Mouse (Mus musculus) gastrocnemius, postnatal 25 days (tissue): ENCODE measurements around the gene Adrb1. TPM values are rescaled to one million over a fixed set of nuclear protein-coding genes. Genes with fewer than 3 reads are reported as not detected.
"Not testable (repeated sequence)": the region's sequence is repeated elsewhere in the genome, so short reads cannot be mapped to it uniquely, and the experiment has no call there.

ENCODE experiments used
- DNase-seq: peaks from one replicate; pipeline ENCODE4 v3.0.0; 2022
- total RNA-seq, 2 experiments: library from RNA; stranded (reverse); gene quantifications; 1 replicate in 1 of 2; 2 replicates in 1 of 2; pipeline ENCODE4 v1.2.3; 2021

Gene Adrb1
- total RNA-seq, 2 experiments from 2014 or later = 0.08 to 0.27 TPM

DNA sequence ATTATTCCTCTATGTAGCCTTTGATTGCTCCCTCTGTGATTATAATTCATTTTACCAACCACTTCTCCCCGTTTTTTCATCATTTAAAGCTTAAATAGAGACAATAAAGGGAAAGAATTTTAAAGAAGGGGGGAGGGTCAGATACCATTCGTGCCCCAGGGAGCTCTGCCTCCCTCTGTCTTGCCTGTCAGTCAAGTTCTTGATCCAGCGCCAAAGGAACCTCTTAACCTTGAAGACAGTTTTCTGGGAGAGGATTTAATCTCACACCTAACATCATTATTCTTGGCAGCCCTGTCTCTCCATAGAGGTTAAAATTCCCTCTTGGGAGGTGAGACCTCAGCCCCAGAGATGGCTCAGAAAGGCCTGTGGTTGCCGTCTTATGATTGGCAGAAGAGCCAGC is 28.7 kb downstream of the Adrb1 start:
- DNase-seq = no peak

DNA sequence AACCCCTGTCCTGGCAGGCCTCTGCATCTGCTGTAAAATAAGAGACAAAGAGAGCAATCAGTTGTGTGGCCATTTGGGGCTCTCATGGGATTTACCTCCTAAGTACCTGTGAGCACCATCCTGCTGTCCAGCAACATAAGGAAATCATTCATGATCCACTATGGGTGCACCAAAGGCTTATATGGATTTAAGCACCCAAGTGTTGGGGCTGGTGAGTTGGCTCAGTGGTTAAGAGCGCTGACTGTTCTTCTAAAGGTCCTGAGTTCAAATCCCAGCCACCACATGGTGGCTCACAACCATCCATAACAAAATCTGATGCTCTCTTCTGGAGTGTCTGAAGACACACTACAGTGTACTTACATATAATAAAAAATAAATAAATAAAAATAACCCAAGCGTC is 32.5 kb downstream of the Adrb1 start:
- not testable (repeated sequence) for DNase-seq

DNA sequence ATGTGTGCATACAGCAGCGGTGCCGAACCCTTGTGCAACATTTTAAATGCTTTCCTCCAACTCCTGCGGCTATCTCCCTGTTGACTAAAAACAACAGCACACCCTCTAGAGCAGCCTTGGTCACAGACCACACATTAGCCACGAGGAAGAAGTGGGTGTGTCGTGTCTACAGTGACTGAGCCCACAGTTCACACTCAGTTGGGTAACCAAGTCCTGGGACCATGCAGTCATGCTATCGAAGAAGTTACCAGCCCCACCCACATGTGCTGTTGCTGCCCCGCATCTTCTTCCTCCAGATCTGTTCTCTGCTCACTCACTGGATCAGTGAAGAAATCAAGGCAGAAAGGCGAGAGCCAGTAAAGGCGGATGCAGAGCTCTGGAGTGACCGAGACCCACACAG is 34.4 kb downstream of the Adrb1 start:
- no peak for DNase-seq

DNA sequence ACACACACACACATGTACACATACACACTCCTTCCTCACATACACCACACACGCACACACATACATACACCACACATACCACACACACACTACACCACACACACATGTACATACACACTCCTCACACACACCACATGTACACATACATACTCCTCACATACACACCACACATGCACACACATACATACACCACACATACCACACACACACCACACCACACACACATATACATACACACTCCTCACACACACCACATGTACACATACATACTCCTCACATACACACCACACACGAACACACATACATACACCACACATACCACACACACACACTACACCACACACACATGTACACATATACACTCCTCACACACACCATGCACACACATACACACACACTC is 36.3 kb downstream of the Adrb1 start:
- no peak for DNase-seq

DNA sequence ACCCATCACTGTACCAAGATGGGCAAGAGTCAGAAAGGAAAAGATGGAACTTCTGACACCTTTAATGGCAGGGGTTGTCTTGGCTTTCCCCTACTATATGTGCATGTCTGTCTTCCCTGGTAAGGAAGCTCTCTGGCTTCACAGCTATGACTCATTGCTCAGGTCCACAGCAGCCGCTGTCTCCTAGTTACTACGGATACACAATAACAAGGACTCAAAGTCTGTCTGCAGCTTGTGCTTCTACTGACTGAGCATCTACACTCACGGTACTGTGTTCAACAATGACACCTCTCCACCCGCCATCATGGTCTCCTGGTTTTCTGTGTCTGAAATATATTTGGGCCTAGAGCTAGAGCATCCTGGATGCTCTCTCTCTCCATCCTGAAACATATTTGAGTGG is 37.7 kb downstream of the Adrb1 start:
- no peak for DNase-seq

DNA sequence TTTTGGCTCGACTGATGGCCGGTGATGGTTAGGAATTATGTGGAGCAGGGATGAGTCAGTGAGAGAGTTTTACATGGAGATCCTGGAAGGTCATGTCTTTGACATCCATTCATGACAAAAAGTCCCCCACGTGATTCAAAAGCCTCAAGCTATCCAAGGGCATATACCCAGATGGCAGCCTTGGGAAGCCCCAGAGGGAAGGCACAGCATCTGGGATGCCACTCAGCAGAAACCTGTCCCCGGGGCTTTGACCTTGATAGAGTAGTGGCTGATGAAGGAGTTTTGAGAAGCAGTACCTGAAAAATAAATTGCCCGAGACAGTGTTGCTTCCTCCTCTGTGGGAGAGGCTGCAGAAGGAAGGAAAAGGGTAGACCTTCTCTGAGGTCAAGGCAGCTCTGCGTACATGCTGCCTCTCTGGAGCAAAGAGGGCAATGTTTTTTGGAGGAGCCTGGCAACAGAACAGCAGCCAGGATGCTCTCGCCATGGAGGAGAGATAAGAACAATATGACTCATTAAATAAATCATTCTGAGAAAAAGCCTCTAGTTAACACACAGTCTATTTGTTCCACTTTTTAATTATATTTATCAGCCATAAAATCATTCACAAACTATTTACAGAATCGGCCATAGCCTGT is 38.4 kb downstream of the Adrb1 start:
- no peak for DNase-seq

DNA sequence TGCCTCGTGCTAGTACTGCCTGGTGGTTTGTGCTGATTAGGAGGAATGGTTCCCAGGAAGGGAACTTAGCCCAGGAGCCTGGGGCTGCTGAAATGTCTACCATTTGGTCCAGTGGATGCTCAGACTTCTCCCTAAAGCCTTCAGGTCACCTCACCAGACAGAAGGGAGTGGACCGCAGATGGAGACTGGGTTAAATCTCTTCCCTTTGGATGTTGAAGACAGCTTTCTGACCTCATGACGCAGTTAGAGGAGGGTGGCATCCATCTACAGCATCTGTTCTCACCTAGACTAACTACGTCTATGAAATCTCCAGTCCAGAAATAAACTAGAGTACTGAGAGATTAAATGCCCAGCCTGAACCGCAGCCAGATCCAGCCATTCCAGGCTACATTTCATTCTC is 39.1 kb downstream of the Adrb1 start:
- no peak for DNase-seq

DNA sequence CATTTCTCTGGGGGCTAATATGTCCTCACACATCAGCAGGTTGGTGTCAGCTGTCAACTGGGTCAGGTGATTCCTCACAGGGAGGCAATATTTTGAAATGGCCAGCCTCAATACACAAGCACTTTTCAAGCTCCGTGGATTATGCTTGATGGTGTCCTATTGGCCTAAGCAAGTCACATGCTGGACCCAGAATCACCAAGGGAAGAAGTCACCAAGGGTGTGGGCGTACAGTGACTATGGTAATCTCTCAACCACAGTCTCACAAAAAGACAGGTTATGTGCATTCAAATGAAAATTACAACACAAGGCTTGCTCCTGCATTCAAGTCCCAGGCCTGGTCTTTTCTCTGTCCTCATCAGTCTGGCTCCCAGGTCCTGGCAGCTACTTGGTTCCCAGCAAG is 39.7 kb downstream of the Adrb1 start:
- no peak for DNase-seq

DNA sequence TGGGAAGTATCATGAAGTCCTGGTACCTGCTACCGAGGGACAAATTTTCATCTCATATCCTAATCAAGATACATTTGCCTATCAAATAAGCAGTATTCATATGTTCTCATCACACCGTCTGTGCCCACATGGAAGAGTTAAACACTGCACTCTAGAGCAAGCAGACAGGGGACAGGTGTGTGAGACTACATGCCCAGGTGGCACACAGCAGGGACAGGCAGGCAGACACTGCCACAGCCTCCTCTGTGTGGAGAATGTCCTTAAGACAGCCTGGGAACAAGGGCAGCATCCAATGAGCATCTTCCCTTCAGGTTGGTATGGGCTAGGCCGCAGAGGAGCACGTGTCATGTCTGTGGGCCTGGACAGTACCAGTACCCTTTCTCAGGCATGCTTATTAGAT is 40.7 kb downstream of the Adrb1 start:
- no peak for DNase-seq

DNA sequence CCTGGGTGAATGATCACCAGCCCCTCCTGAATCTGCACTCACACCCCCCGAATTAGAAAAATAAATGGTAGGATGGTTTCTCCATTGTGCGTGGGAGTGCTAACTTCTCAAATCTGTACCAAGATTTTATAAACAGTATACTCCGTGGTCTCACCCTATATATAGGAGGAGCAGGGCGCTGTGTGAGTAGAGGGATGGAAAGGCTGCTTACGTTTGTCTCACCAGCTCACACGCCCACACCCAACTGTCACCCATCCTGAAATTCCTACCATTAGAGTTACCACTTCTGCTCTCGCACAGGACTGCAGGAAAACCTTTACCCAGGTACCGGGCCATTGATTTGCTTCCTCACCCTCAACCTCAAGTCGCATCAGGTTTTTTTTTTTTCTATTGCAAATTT is 47.0 kb downstream of the Adrb1 start:
- DNase-seq = no peak

DNA sequence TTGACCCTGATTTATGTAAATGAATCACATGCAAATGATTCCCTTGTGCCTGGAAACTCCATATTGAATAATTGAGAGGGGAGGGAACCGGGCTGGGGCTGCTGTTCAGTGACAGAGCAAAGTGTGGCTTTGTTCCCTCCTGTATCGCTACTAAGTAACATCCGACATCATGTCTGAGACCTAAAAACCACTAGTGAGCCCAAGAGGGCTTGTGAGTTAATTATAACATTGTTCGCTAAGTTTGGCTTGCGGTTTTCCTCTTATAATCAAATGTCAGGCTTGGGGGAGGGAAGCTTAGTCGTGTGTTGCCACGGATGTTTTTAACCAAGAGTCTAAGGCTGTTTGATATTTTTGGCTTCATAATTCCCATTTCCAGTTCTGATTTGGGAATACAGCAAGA is 50.2 kb downstream of the Adrb1 start:
- DNase-seq = no peak

DNA sequence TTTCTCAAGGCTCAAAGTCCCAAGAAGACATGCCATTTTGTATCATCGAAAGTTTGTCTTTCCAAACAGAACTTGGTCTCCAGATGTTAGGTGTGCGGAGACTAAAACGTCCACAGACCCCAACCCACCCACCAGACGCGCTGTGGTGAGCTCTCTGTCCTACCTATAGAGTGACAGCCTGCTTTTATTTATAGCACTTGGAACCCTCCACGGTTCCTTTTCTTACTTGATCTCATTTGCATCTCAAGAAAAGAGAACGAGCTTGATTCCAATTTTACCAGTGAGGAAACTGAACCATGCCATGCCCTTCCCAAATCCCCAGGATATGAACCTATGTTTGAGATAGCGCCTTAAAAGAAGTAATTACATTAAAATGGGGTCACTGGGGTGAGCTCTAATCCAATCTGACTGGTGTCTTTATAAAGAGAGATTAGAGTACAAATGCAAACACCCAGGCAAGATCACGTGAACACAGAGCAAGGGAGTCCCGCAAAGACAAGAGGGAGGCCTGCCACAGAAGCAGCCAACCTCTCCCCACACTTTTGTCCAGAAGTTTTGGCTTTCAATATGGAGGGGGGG is 51.5 kb downstream of the Adrb1 start:
- DNase-seq = no peak

DNA sequence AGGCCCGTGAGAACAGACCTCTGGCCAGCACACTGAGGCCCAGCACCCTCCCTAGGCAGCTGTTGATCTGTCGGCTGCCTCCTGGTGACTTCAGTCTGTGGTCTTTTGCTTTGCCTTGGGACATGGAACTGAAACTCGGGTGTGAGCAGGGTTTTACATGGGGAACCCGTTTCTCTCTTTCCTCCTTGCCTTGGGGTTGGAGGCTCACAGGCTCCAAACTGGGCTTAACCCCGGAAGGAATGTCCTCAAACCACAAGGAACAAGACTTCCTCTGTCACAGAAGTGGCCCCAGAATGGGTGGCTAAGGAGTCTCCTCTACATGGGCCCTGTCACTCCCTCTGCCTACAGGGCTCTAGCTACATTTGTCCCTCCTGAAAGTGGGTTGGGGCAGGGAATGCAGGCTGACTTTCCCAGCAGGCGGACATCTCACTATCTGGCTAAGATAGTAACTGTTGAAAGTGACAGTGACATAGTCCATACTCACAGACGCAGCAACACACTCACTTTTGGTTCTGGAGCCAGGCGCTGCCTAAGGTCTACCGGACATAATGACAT is 52.5 kb downstream of the Adrb1 start:
- no peak for DNase-seq

DNA sequence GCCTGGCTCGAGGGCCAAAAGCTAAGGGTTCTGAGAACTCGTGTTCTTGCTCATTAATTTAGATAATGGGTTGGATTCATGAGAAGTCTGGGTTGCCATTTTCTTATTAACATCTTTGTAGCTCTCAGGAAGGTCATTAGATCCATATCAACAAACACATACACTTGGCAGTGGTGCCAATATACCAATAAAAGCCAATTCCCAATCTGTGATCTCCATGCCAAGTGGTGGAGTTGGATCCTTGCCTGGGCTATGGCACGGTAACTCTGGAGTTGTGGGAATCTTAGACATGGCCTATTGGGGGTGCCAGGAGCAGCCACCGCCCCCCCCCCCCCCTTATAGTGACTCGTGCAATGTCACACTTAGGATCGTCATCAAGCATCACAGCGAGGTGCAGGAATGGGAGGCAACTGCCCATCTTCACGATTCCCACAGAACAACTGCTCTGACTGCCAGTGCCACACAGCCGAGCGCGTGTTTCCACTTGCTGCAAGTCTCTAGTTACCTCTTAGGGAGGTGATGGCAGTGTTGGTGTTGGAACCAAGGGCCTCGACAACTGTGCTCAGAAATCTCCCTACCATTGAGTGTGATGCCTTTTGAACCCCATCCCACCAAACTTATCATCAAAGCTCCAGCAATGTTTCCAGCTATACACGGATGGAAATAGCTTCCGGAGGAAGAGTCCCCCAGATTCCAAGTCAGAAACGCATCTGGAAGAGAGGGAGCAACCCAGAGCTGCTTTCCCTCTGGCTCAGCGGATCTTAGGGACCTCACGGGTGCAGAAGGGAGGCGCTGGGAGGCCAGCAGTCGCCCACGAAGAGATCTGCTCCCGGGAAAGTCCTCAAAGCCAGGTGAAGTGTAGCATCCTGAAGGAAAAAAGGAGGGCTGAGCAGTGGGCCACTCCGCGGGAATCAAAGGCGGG is 53.2 kb downstream of the Adrb1 start:
- no peak for DNase-seq

DNA sequence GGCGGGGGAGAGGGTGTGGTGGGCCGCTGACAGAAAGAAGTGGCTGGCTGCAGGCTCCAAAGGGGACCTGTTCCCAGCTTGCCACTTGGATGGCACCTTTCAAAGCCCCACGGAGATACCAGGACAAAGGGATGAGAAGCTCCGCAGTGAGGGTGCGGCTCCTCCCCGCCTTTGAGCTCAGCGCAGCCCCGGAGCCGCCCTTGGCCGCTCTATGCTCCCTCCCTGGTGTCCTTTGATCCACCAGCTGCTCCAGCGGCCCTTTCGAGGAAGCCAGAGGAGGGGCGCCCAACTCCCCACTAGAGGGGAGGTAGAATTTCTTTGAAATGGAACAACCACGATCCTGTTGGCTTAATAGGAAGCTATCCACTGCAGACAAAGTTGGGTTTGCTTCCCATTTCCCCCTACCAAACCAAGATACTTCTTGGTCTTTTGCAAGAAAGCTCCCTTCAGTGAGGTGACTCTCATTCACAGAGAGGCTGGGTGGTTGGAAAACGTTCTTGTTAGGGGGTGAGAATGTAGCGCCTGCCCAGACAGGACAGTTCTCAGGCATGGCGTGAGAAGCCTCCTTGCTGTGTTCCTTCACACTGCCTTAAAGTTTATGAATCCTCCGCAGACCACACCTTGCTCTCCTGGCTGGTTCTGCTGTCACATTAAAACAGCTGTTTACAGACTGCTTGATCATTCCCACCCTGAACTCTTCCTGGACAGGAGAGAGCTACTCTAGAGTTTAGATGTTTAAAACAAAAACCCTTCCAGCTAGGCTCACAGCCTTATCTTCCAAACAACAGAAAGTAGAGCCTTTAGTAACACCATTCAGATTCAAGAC is 54.1 kb downstream of the Adrb1 start:
- DNase-seq = no peak

DNA sequence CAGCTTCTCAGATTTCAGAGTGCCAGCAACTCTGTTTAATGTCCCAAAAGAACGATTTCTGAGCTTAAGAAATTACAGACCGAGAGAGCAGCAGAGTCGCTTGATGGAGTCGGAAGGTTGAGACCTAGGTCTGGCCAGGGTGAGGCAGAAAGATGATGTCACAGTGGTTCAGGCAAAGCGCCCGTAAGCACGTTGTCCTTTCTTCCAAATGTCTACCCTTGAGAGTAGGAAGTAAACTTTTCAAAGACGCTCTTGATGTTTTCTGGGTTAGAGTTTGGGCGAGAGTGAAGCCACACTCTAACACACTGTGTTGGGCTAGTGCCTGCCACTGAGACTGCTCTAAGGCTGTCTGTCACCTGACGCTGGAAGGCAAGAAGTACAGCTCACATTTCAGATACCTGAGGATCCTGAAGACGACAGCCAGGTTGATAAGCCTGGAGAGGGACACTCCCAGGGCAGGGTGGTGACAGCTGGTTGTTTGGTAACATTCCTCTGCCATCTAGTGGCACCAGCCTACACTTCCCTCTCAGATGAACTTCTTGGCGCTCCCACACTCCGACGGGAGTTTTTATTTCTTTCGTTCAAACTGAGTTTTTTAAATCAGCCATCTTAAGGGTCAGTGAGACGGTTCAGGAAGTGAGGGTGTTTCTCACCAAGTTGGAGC is 54.9 kb downstream of the Adrb1 start:
- DNase-seq = peak; percentile 31

DNA sequence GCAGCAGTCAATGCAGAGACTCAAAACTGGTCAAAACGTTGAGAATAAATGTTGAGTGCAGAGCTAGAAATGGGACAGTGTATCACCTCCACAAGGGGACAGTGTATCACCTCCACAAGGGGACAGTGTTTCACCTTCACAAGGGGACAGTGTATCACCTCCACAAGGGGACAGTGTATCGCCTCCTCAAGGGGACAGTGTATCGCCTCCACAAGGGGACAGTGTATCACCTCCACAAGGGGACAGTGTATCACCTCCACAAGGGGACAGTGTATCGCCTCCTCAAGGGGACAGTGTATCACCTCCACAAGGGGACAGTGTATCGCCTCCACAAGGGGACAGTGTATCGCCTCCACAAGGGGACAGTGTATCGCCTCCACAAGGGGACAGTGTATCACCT is 56.5 kb downstream of the Adrb1 start:
- not testable (repeated sequence) for DNase-seq
